Mouse (Mus musculus): ENCODE measurements around the gene Ehd4. TPM values are rescaled to one million over a fixed set of nuclear protein-coding genes. Genes with fewer than 3 reads are reported as not detected.
A peak's percentile ranks its signal among the peaks of the same experiment; 100 is the strongest.

The Ehd4 gene
- 28.2 and 39.6 TPM in 2 replicates for polyA plus RNA-seq (2012; rRNA removed)

DNA sequence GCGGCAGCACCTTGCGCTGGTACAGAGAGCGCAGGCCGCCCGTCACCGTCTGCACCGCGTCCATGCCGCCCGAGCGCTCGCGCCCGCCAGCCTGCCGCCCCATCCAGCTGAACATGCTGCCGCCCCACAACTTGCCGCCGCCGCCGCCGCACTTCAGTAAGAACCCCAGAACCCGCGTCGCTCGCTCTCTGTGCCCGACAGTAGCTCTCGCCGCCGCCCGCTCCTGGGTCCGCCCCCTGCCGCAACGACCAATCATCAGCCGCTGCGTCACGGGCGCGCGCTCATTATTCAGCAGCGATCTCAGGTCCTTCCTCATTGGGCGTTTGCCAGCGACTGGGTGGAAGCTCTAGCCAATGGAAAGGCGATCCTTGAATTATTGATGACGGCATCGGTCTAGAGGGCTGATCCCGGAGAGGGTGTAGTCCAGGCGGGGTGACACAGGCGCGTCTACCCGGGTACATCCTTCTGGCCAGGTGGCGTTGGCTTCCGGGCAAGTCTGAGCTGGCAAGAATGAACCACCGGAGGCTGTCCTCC, at the start of gene Ehd4:
Gene Ehd4, minus strand, starts transcription at position 246 of the 534 bp plus-strand sequence.
- under 1% methylated on average over 53 of the region's 53 CpGs for WGBS
- DNase-seq (ENCODE audit: low read depth, low spot score) = peak; percentile 99

DNA sequence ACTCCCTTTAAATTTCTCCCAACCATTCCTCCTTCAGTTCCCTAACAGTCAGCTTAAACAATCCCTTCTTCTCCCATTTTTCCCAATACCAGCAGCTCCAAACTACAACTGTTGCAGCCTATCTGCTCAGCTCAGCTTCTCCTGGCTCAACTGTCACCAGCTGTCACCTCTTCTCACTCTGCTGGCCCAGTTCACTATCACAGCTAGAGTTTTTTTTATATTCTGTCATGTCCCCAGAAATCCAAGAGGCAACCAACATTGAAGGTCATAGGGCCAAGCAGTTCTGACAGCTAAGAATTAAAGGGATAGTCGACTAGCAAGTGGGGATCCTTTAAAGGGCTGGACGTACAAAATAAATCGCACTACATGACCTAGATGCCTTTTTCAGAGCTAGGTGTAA, 49.3 kb upstream of the Ehd4 start:
- WGBS = 58% methylated on average over 3 of the region's 3 CpGs
- DNase-seq (ENCODE audit: low read depth, low spot score) = no peak

DNA sequence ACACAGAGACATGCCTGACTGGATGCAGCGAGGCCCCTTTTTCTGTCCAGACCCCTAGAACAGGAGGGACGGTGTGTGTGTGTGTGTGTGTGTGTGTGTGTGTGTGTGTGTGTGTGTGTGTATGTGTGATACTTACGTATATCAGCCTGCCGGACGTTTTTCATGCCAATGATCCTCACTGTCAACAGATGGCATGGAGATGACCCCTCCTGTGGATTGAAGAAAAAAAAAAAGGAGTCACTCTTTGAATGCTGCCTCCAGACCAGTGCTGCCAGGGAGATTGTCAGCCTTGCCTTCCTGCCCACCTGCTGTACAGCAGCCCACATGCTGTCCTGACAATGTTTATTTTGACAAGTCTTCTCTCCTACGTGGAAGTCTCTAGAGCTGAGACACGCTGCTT, 45.7 kb upstream of the Ehd4 start:
- WGBS = 65% methylated on average over 7 of the region's 7 CpGs
- DNase-seq (ENCODE audit: low read depth, low spot score) = no peak

DNA sequence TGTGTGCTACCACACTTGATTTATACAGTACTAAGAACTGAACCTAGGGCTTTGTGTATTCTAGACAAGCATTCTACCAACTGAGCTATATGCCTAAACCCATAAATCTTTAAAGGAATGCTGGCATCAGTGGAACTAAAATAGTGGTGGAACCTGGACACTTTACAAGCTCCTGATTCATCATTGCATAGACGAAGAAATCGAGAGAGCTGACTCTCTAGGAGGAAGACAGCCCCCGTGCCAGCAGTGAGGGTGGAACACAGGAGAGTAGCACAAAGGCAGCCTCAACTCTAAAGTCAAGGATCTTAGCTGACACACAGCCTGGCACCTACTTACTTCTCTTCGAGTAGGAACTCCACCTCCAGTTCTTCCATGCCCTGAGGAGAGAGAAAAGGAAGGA, 33.8 kb upstream of the Ehd4 start:
- DNase-seq (ENCODE audit: low read depth, low spot score) = no peak
- 67% methylated on average over 4 of the region's 4 CpGs for WGBS

DNA sequence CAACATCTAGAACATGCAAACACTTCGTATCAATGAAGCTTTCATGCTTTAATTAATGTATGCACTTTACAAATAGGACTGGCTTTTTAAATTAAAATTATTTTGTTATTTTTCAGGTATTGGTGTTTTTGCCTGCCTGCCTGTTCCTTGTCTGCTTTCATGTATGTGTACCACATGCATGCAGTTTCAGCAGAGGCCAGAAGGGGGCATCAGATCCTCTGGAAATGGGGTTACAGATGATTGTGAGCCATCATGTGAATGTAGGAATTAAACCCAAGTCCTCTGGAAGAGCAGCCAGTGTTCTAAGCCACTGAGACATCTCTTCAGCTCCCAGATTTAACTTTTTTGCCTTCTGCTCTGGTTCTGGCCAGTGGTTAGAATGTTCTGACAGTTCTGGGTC, 33.2 kb upstream of the Ehd4 start:
- WGBS = 90% methylated on average over 1 of the region's 1 CpGs
- no peak for DNase-seq (ENCODE audit: low read depth, low spot score)

DNA sequence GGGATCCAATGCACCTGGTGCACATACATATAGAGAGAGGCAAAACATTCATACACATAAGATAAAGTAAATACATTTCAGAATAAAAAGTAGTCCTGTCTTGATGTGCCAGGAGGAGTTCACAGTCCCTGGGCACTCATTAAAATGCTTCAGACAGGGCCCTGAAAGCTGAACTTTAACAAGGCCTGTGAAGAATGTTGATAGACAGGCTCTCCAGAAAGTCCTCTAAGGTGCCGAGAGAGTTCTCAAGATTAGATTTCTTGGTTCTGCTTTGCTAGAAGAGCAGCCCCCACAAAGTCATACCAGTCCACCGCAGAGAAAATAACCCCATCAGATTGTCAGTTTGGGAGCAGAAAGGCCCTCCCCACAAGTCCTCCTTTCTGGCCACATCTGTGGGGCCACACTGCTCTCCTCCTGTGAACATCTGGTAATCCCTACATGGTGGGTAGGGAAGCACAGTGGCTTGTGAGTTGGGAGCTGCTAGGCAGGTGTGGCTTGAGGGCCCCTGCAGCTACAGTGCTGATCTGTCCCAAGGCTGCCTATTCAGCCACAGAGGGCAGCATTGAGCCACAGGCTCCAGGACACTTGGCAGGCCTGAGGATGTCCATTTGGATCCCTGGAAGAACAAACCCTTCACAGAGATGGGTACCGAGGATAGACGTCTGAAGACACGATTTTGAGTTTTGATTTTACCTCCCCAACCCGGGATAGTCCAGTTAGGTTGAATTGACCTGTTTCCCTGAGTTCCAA, 31.3 kb upstream of the Ehd4 start:
- 70% methylated on average over 6 of the region's 6 CpGs for WGBS
- DNase-seq (ENCODE audit: low read depth, low spot score) = no peak

DNA sequence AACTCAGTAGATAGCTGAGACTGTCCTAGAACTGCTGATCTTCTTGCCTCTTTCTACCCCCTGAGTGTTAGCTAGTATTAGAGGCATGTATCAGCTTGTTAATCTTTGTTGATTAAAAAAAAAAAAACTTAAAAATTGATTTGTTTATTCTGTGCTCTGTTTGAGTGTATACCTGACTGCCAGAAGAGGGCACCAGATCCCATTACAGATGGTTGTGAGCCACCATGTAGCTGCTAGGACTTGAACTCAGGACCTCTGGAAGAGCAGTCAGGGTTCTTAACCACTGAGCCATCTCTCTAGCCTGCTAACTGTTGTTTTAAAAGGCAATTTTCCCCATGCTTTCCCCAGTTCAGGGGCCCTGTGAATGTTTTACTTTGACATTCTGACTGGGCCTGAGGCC, 24.5 kb upstream of the Ehd4 start:
- no peak for DNase-seq (ENCODE audit: low read depth, low spot score)

DNA sequence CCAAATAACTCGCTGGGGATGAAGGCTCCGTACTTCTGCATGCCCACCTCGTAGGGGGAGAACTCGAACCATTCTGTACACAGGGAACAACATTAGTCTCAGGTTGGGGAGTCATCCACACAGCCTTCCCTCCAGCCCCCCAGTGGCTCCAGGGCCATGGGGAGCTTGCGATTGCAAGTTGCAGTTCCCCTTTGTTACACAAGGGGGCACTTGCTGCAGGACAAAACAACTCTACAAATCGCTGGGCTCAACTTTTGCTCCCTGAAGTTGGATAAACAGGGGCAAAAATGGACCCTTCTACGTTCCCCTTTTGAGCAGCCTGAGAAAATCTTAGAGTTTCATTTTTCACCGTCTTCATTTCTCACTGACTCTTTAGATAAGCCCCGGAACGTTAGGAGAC, 19.3 kb upstream of the Ehd4 start:
- WGBS = 21% methylated on average over 10 of the region's 10 CpGs
- DNase-seq (ENCODE audit: low read depth, low spot score) = no peak

DNA sequence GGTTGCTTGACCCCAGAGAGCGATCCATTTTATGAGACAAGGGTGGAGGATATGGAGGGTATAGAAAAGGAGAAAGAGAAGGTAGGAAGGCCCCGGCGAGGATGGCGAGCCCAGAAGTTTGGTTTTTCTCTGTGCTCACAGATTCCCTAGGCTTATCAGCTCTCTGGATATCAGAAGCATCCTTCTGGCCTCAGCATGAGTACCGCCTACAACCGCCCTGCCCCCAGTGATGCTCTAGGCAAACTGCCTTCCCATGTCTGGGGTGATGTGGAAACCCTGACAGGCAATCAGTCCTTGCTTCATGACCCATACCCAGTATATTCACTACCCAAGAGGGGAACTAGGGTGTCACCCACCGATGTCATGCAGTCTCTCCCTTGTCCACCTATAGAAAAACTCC, 17.0 kb upstream of the Ehd4 start:
- WGBS = 96% methylated on average over 7 of the region's 7 CpGs
- no peak for DNase-seq (ENCODE audit: low read depth, low spot score)

DNA sequence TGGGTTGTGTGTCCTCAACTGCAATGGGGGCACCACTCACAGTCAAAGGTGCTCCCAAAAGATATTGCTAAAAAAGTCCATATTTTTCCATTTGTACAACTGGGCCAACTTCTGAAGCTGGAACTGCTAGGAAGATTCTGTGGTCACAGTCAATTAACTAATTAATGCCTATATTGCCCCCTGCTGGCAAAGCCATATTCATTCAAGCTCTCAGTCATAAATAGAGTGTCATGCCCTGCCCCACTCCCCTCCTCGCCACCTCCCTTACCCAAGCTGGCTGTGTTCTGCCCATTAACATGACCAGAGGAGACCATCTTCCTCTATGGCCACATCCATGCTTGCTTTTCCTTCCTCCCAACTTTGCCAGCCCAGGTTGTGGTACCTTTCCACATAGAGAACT, 16.3 kb upstream of the Ehd4 start:
- DNase-seq (ENCODE audit: low read depth, low spot score) = no peak
- 24% methylated on average over 1 of the region's 1 CpGs for WGBS

DNA sequence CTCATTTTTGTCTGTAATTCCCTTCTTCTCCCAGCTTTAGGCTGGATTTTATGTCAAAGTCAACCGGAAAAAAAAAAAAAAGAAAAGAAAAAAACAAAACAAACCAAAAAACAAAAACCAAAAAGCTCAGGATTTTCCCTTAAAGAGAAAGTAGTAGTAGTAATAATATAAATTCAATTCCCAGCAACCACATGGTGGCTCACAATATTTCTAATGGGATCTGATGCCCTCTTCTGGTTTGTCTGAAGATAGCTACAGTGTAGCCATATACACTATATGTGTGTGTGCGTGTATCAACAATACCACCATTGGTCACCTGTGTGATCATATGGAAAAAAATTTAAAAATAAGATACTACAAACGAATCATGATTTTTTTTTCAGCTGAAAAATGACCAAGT, 15.0 kb upstream of the Ehd4 start:
- 89% methylated on average over 3 of the region's 3 CpGs for WGBS
- no peak for DNase-seq (ENCODE audit: low read depth, low spot score)

DNA sequence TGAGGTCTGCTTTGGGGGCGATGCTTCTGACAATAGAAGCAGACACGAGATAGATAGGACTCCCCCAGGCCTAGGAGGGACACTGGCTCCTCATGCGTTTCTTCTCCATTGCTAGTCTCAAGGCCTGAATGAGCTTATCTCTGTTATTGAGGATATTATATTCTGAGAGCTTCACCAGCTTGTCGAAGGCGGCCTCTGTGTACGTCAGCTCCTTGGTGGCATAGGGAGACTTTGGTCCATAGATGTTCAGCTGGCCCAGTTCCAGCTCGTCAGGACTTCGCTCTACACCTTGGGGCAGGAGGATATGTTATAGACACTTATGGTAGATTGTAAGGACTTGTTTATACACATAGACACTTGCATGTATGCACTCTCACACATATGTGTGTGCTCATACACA, 13.4 kb upstream of the Ehd4 start:
- no peak for DNase-seq (ENCODE audit: low read depth, low spot score)
- WGBS = 73% methylated on average over 8 of the region's 8 CpGs

DNA sequence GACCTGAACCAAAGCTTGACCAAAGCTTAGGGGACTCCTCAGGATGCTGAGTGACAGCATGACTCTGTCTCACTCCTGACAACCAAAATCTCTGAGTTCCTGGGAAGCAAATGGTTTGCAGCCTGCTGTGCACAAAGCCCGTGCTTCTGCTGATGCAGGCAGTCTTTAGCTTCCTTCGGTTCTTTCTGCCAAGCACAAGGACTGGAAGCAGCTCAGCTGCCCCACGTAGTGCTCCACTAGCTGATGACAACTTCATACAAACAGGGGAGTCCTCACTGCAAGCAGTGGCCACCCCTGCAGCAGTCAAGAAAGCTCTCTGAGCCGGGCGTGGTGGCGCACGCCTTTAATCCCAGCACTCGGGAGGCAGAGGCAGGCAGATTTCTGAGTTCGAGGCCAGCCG, 11.1 kb upstream of the Ehd4 start:
- DNase-seq (ENCODE audit: low read depth, low spot score) = no peak
- WGBS = 83% methylated on average over 10 of the region's 10 CpGs

DNA sequence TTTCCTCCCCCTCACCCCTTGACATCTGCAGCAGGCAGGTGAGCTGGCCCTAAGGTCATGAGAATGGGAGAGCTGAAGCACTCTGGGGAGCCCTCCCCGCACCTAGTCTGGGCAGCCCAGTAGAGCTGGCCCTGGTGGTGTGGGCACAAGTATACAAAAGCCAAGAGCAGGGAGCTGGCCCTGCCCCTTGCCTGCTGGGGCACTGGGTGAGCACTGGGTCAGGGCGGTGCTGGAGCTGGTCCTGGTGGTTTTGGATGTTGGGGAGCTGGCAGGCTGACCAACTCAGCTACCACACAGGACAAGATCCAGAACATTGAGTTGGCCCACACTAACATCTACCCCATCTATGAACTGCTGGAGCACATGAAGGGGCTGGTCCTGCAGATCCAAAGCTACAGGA, 5.0 kb upstream of the Ehd4 start:
- no peak for DNase-seq (ENCODE audit: low read depth, low spot score)
- WGBS = 80% methylated on average over 2 of the region's 2 CpGs

DNA sequence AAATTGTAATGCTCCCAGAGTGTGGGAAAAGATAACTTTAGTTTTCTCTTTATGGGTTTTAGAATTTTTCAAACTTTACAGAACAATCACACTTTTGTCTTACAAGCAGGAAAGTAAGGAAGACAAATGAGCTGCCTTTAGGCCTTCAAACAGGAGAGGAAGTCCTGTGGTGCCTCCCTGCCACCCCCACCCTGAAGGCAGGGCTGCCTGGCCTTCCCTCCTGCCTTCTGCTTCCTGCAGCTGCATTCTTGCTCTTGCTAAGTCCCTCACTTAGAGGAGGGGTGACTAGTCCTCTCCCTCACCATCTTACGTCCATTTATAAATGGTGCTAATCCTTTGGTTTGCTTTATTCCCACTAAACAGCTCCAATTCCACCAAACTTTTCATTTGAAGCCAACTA, 4.4 kb upstream of the Ehd4 start:
- DNase-seq (ENCODE audit: low read depth, low spot score) = no peak
- WGBS = 47% methylated on average over 1 of the region's 1 CpGs

DNA sequence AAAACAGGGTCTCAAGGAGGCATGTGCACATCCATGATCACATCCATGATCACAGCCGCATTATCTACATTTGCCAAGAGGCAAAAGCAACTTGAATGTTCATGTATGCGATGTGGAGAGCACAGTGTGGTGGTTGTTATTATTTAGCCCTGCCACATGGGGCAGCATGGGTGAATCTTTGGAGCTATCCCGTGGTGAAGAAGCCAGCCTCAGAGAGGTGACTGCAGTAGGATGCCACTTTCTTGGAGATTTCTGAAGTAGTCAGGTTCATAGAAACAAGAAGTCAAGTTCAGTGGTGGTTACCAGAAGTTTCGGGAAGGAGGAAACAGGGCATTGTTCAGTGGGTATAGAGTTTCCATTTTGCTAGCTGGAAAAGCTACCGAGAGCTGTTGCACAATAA, 3.6 kb upstream of the Ehd4 start:
- WGBS = 57% methylated on average over 5 of the region's 5 CpGs
- DNase-seq (ENCODE audit: low read depth, low spot score) = no peak

DNA sequence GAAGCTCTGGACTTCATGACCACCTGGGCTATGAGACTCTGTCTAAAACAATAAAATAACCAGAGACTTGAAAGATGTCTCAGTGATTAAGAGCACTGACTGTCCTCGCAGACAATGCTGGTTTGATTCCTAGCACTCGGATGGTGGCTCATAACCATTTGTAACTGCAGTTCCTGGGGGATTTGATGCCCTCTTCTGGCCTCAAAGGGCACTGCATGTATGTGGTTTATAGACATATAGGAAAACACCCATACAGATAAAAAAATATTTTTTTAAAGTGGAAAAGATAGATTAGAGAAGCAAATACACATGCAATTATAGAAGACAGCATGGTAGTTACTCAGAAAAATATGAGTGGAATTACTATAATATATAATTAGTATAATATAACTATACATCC, 3.2 kb upstream of the Ehd4 start:
- WGBS = 68% methylated on average over 2 of the region's 2 CpGs
- no peak for DNase-seq (ENCODE audit: low read depth, low spot score)

DNA sequence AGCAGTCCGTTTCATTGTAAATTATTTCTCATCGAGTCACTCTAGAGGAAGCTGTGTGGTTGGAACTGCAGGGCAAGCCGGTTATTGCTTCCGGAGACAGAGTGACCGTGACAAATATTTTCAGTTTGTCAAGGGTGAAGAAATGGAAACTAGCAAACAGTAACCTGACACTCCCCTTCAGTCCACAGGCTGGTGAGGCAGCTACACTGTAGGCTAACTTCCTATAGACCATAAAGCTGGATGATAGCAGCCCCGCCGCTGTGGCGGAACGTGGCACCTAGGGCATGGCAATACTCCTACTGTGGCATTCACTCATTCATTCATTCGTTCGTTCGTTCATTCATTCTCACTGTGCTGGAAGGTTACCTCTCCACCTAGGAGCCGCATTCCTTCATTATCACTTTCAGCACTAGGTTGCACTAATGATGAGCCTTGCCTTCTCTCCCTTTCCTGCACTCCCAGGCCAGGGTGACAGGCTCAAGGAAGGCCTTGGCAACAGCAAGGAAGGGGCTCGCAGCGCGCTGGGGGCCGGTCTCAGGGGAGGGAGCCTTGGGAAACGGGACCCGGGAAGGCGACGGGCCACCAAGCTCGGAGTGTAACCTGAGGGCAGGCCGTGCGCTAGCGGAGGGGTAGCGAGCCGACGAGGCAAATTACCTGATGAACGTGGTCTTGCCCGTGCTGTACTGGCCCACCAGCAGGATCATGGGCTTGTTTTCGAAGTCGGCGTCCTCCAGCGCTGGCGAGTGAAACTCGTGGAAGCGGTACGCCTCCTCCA, 633 bp downstream of the Ehd4 start:
- DNase-seq (ENCODE audit: low read depth, low spot score) = peak; percentile 60
- WGBS = under 1% methylated on average over 38 of the region's 38 CpGs

DNA sequence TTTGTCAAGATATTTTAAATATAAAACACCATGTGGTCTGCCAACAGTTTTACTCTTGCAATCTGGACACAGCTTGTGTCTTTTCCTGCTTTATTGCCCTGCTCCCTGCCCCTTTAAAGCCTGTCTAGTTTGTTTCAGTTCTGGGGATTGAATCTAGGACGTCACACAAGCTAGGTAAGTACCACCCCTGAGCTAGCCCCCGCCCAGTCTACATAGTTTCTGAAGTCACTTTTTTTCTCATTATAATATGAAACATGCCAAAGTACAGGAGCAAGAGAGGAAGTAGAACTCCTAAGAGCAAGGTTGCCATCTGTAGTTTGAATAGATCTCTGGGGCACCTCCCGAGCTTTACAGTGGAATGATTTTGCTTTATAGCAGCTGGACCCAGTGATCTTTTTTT, 3.8 kb downstream of the Ehd4 start:
- no peak for DNase-seq (ENCODE audit: low read depth, low spot score)
- WGBS = 42% methylated on average over 3 of the region's 3 CpGs

DNA sequence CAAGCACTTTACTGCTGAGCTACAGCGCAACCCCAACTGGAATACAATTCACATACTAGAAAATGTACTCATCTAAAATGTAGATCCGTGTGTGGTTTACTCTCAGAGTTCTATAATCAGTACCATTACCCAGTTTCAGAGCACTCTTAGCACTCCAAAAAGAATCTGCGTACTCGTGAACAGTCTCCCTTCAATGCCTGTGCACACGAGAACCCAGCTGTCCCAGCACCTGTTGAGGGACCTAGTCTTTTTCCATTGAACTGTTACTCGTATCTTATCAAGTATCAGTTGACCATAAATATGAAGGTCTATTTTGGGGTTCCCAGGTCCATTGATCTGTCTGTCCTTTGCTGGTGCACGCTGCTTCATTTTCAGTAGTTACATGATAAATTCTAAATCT, 4.8 kb downstream of the Ehd4 start:
- 92% methylated on average over 7 of the region's 7 CpGs for WGBS
- DNase-seq (ENCODE audit: low read depth, low spot score) = no peak

DNA sequence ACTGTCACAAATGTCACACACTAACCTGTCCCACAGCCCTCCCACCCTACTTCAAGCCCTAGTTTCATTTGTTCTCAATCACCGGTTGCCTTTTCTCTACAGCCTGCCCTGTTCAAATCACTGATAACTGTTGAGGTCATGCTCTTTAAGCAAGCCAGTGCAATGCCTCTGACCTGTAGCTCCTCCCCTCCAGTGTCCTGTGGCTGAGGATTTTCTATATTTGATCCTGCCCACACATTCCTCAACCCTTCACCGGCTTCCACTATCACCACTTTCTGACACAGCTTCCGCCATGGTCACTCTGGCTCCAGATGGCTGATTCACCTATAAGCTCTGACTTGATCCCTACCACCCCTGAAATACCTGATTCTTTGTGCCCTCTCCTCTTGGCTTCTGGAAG, 6.4 kb downstream of the Ehd4 start:
- no peak for DNase-seq (ENCODE audit: low read depth, low spot score)
- WGBS = 75% methylated on average over 3 of the region's 3 CpGs
